8 mouse cellular contexts compared by ENCODE assay signal in the genomic region with DNA sequence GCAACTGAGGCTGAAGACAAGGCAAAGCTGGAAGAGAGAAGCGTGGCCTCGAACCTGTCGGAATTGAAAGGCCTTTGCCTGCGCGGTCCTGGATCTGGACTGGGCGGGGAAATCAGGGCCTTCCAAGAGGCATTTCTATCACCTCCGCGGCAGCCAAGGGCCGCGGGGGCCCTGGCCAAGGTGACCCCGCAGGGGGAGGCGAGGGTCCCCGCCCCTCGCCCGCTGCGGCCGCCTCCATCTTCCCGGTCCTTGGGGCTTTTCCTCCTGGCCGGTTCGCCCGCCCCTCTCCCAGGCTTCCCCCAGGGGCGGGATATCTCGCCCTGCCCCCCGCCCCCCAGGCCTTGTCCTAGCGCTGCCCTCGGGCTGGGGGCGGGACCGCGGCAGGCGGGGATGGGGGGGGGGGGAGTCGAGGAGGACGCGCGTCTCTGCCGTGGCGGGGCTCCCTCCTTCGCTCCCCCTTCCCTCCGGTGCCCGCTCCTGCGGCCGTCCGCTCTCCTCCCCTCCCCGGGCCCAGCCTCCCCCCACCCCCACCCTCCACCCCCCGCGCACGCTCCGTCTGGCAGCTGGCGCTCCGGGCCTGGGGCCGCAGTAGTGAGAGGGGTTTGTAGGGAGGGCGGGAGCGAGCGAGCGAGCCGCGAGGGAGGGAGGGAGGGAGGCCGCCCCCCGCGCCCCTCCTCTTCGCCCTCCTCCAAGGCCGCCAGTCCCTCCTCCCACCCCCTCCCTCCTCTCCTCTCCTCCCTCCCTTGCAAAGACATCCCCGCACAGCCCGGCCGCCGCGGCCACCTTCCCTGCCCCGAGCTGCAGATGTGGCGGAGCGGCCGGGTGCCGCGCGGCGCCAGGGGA. TPM values are rescaled to one million over a fixed set of nuclear protein-coding genes. Genes with fewer than 3 reads are reported as not detected.
DNase-seq lines count a peak whose midpoint lies in the region; ATAC-seq and TF ChIP-seq lines count a peak whose summit lies in the region.

Glis2 (plus strand) TSS at position 743 of the 843 bp plus-strand sequence.

- no peaks in the 10 kb centered on the region for H3K27me3 ChIP-seq in forebrain, embryonic 14.5 days (replicated peaks; ENCODE audit: control insufficient read depth, insufficient read depth, low read length)
- H3K27me3 ChIP-seq in hindbrain, embryonic 14.5 days (ENCODE audit: control insufficient read depth, insufficient read depth, low read length), result no peaks in the 10 kb centered on the region
- no peaks in the 10 kb centered on the region for H3K27me3 ChIP-seq in limb, embryonic 10.5 days (ENCODE audit: low read depth, poor library complexity, severe bottlenecking)
- no peaks in the 10 kb centered on the region for H3K27me3 ChIP-seq in midbrain, embryonic 12.5 days
- H3K27me3 ChIP-seq in testis, adult 2 months (ENCODE audit: control insufficient read depth, insufficient read depth, low read length), result no peaks in the 10 kb centered on the region

- H3K36me3 ChIP-seq in forebrain, embryonic 14.5 days (ENCODE audit: control insufficient read depth, insufficient read depth, low read length), result 0 out of 2 replicates have a peak, but pooled peaks cover 3% of the 10 kb centered on the region
- H3K36me3 ChIP-seq in hindbrain, embryonic 14.5 days (replicated peaks; ENCODE audit: control insufficient read depth, insufficient read depth), result peaks cover 6% of the 10 kb centered on the region; the same call in 1 of the 2 replicates
- H3K36me3 ChIP-seq in limb, embryonic 10.5 days, result peaks cover 21% of the 10 kb centered on the region
- peaks cover 4% of the 10 kb centered on the region for H3K36me3 ChIP-seq in midbrain, embryonic 12.5 days
- no peaks in the 10 kb centered on the region for H3K36me3 ChIP-seq in testis, adult 2 months (ENCODE audit: control insufficient read depth, insufficient read depth, low read length)

- peak within 1 kb of the TSS; percentile 93 for H3K4me2 ChIP-seq in forebrain, embryonic 14.5 days (ENCODE audit: low read length)
- H3K4me2 ChIP-seq in hindbrain, embryonic 14.5 days (replicated peaks), result peak within 1 kb of the TSS; percentile 91
- peak within 1 kb of the TSS; percentile 100 for H3K4me2 ChIP-seq in midbrain, embryonic 12.5 days (replicated peaks)

- DNase-seq in heart, adult 11 months, result peak; percentile 98
- no peak for DNase-seq in heart, adult 8-10 months (ENCODE audit: low spot score)
- peak; percentile 78 for DNase-seq in brain, adult 2 months (ENCODE audit: low read depth, low spot score)
- DNase-seq in forebrain, embryonic 14.5 days (ENCODE audit: low spot score), result peak; percentile 94
- DNase-seq in hindbrain, embryonic 14.5 days (ENCODE audit: low spot score), result peak; percentile 77
- DNase-seq in limb, embryonic 10.5 days (ENCODE audit: low spot score), result peak; percentile 92

- no peak for TF ChIP-seq POLR2A in testis, adult 2 months (IDR thresholded peaks at IDR 0.05; ENCODE audit: control insufficient read depth, low read depth, low read length)

- no peak for TF ChIP-seq CTCF in testis, adult 2 months (IDR thresholded peaks at IDR 0.05; ENCODE audit: control insufficient read depth, insufficient read depth, insufficient replicate concordance, low read depth, low read length)

- H3K27ac ChIP-seq in forebrain, embryonic 14.5 days (ENCODE audit: low read depth, low read length), result peak within 1 kb of the TSS; percentile 93
- H3K27ac ChIP-seq in hindbrain, embryonic 14.5 days, result peak within 1 kb of the TSS; percentile 94
- peak within 1 kb of the TSS; percentile 99 for H3K27ac ChIP-seq in limb, embryonic 10.5 days
- H3K27ac ChIP-seq in midbrain, embryonic 12.5 days (replicated peaks), result peak within 1 kb of the TSS; percentile 97
- peak within 1 kb of the TSS; percentile 66 for H3K27ac ChIP-seq in testis, adult 2 months (ENCODE audit: control insufficient read depth, insufficient read depth, low read depth, low read length)

- WGBS in forebrain, embryonic 14.5 days, result 2% methylated on average over 32 of the region's 74 CpGs
- WGBS in hindbrain, embryonic 14.5 days, result under 1% methylated on average over 22 of the region's 74 CpGs
- WGBS in limb, embryonic 10.5 days, result under 1% methylated on average over 36 of the region's 74 CpGs
- WGBS in midbrain, embryonic 12.5 days, result 1% methylated on average over 20 of the region's 74 CpGs

- no peaks in the 10 kb centered on the region for H3K9me3 ChIP-seq in forebrain, embryonic 14.5 days (replicated peaks; ENCODE audit: control insufficient read depth, low read length)
- no peaks in the 10 kb centered on the region for H3K9me3 ChIP-seq in hindbrain, embryonic 14.5 days (ENCODE audit: control insufficient read depth, low read length)
- no peaks in the 10 kb centered on the region for H3K9me3 ChIP-seq in limb, embryonic 10.5 days (replicated peaks)
- H3K9me3 ChIP-seq in midbrain, embryonic 12.5 days, result no peaks in the 10 kb centered on the region

- peak within 1 kb of the TSS; percentile 73 for H3K4me3 ChIP-seq in forebrain, embryonic 14.5 days (ENCODE audit: low read depth, low read length)
- peak within 1 kb of the TSS; percentile 87 for H3K4me3 ChIP-seq in hindbrain, embryonic 14.5 days (replicated peaks; ENCODE audit: low read length)
- peak within 1 kb of the TSS; percentile 97 for H3K4me3 ChIP-seq in limb, embryonic 10.5 days
- H3K4me3 ChIP-seq in midbrain, embryonic 12.5 days, result peak within 1 kb of the TSS; percentile 88
- peak within 1 kb of the TSS; percentile 83 for H3K4me3 ChIP-seq in testis, adult 2 months (ENCODE audit: control insufficient read depth, low read depth, low read length)

- ATAC-seq in forebrain, embryonic 14.5 days, result peak; percentile 86
- ATAC-seq in hindbrain, embryonic 14.5 days (ENCODE audit: low FRiP score), result peak; percentile 89
- peak; percentile 88 for ATAC-seq in midbrain, embryonic 12.5 days (ENCODE audit: low FRiP score, low read depth)

- peak within 1 kb of the TSS; percentile 90 for H3K9ac ChIP-seq in forebrain, embryonic 14.5 days (ENCODE audit: low read length)
- H3K9ac ChIP-seq in hindbrain, embryonic 14.5 days, result peak within 1 kb of the TSS; percentile 98
- peak within 1 kb of the TSS; percentile 99 for H3K9ac ChIP-seq in midbrain, embryonic 12.5 days (replicated peaks)

- H3K4me1 ChIP-seq in forebrain, embryonic 14.5 days (ENCODE audit: control insufficient read depth, insufficient read depth, low read length), result peaks cover 42% of the 10 kb centered on the region
- H3K4me1 ChIP-seq in hindbrain, embryonic 14.5 days (replicated peaks; ENCODE audit: control insufficient read depth, insufficient read depth, low read length), result peaks cover 50% of the 10 kb centered on the region
- H3K4me1 ChIP-seq in limb, embryonic 10.5 days, result peaks cover 66% of the 10 kb centered on the region
- peaks cover 56% of the 10 kb centered on the region for H3K4me1 ChIP-seq in midbrain, embryonic 12.5 days
- H3K4me1 ChIP-seq in testis, adult 2 months (ENCODE audit: control insufficient read depth, insufficient read depth, low read length), result peaks cover 12% of the 10 kb centered on the region

RNA-seq across cellular contexts. Expression of gene Glis2, which starts in this region (rescaled TPM):
- total RNA-seq in heart, adult 8-10 months (2022), result 10 to 100 TPM in 2 of 4 experiments, 1 to 10 TPM in 2; 7.3 to 13.5 (median 9.5) TPM
- 9.0 and 10.0 TPM in 2 replicates for polyA plus RNA-seq in forebrain, embryonic 14.5 days (2014; fragmentation: Nextera tagmentation; extraction: Ambion mirVana)
- polyA plus RNA-seq in hindbrain, embryonic 14.5 days (2014; fragmentation: Nextera tagmentation; extraction: Ambion mirVana), result 18.1 and 19.0 TPM in 2 replicates
- 27.0 and 30.7 TPM in 2 replicates for polyA plus RNA-seq in limb, embryonic 10.5 days (2016; fragmentation: Nextera tagmentation; extraction: Ambion mirVana)
- polyA plus RNA-seq in midbrain, embryonic 12.5 days (2016; fragmentation: Nextera tagmentation; extraction: Ambion mirVana), result 28.2 and 35.6 TPM in 2 replicates
- 3.7 and 4.2 TPM in 2 replicates for polyA plus RNA-seq in testis, adult 2 months (2012; rRNA removed)
